Mouse (Mus musculus) liver, adult (tissue): Measurements from ENCODE around the gene Me1.

ENCODE experiments used
- GATA4 ChIP-seq: IDR thresholded peaks from 2 replicates; pipeline ENCODE4 v1.6.1; 2014; ENCODE audit warnings: mild to moderate bottlenecking, low read length; ENCODE audit not compliant: insufficient replicate concordance

Gene Me1

GRCm38 (mm10) chr9:86695818-86696261 is at the start of gene Me1:
Me1 (minus strand) TSS chr9:86695953.
- peak; percentile 26; the same call in 1 of the 2 replicates for TF ChIP-seq GATA4

GRCm38 (mm10) chr9:86744041-86744440 is 48.3 kb upstream of the Me1 start:
- TF ChIP-seq GATA4: no peak

GRCm38 (mm10) chr9:86742959-86743911 is 47.5 kb upstream of the Me1 start, which contains the start of gene Prss35:
Prss35 (plus strand) TSS chr9:86743649.
- no peak for TF ChIP-seq GATA4

GRCm38 (mm10) chr9:86739971-86740370 is 44.2 kb upstream of the Me1 start:
- TF ChIP-seq GATA4: no peak

- TF ChIP-seq GATA4: no peak
Measured at GRCm38 (mm10) chr9:86738801-86739200, 43.0 kb upstream of the Me1 start.

- TF ChIP-seq GATA4: no peak
Measured at GRCm38 (mm10) chr9:86738067-86738466, 42.3 kb upstream of the Me1 start.

GRCm38 (mm10) chr9:86736991-86737390 is 41.2 kb upstream of the Me1 start:
- no peak for TF ChIP-seq GATA4

GRCm38 (mm10) chr9:86734795-86735194 is 39.0 kb upstream of the Me1 start:
- no peak for TF ChIP-seq GATA4

GRCm38 (mm10) chr9:86734357-86734756 is 38.6 kb upstream of the Me1 start:
- TF ChIP-seq GATA4: no peak

GRCm38 (mm10) chr9:86729811-86730210 is 34.1 kb upstream of the Me1 start:
- TF ChIP-seq GATA4: no peak

GRCm38 (mm10) chr9:86729084-86729483 is 33.3 kb upstream of the Me1 start:
- TF ChIP-seq GATA4: no peak

GRCm38 (mm10) chr9:86728214-86728814 is 32.6 kb upstream of the Me1 start:
- no peak for TF ChIP-seq GATA4

- TF ChIP-seq GATA4: no peak
Measured at GRCm38 (mm10) chr9:86726381-86726720, 30.6 kb upstream of the Me1 start.

GRCm38 (mm10) chr9:86725604-86726380 is 30.0 kb upstream of the Me1 start:
- no peak for TF ChIP-seq GATA4

- no peak for TF ChIP-seq GATA4
Measured at GRCm38 (mm10) chr9:86725066-86725465, 29.3 kb upstream of the Me1 start.
